In the genomic region with DNA sequence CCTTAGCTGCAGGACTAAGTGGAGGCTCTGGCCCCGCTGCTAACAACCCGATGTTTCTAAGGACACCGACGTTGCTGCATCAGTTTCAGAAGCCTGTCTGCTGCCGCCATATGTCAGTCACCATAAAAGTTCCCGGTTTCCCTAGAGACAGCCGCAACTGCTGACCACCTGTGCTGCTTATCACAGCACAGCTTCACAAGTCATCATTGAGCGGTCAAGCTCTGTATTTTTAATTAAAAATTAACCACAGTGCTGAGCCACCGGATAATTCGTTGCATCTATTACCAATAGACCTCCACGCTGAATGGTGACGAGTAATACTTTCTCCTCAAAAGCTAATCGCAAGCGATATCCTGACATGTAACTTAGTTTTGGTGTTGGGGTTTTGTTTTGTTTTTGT, we compare ENCODE assay signal across 17 mouse cellular contexts. TPM values are rescaled to one million over a fixed set of nuclear protein-coding genes. Genes with fewer than 3 reads are reported as not detected.
DNase-seq lines count a peak whose midpoint lies in the region; ATAC-seq and TF ChIP-seq lines count a peak whose summit lies in the region.
"Had no signal": no experiment of that assay in that cellular context is flagged by ENCODE, and none has a peak within 500 bp of the region (broad histone marks: within the 10 kb centered on the region; RNA-seq: fewer than 3 reads in every experiment).

No protein-coding gene starts in this region.

- H3K4me3 ChIP-seq in kidney, adult 2 months (ENCODE audit: insufficient read depth, low read depth, low read length): no peak overlapping the region
- no peak overlapping the region for H3K4me3 ChIP-seq in kidney, embryonic 16.5 days (ENCODE audit: low read length)
- no peak overlapping the region for H3K4me3 ChIP-seq in brown adipose tissue, adult 24 weeks (ENCODE audit: insufficient read depth, low read depth, low read length)
- no peak overlapping the region for H3K4me3 ChIP-seq in intestine, postnatal 0 days (ENCODE audit: low read depth, low read length)
- H3K4me3 ChIP-seq: embryonic facial prominence, embryonic 10.5 days; embryonic facial prominence, embryonic 12.5 days; forebrain, embryonic 13.5 days; forebrain, embryonic 15.5 days had no signal

- no peaks in the 10 kb centered on the region for H3K36me3 ChIP-seq in kidney, adult 2 months (ENCODE audit: control insufficient read depth, insufficient read depth, low read length)
- H3K36me3 ChIP-seq in kidney, embryonic 16.5 days (ENCODE audit: insufficient read depth, low read length): no peaks in the 10 kb centered on the region
- no peaks in the 10 kb centered on the region for H3K36me3 ChIP-seq in intestine, postnatal 0 days (ENCODE audit: control insufficient read depth, insufficient read depth)
- H3K36me3 ChIP-seq: embryonic facial prominence, embryonic 10.5 days; embryonic facial prominence, embryonic 12.5 days; forebrain, embryonic 15.5 days had no signal

- no peaks in the 10 kb centered on the region for H3K27me3 ChIP-seq in kidney, adult 2 months (replicated peaks; ENCODE audit: control insufficient read depth, insufficient read depth, low read length)
- H3K27me3 ChIP-seq in kidney, embryonic 16.5 days (ENCODE audit: insufficient read depth, low read length): no peaks in the 10 kb centered on the region
- H3K27me3 ChIP-seq in intestine, postnatal 0 days (replicated peaks; ENCODE audit: control insufficient read depth, insufficient read depth, low read length): no peaks in the 10 kb centered on the region
- H3K27me3 ChIP-seq: embryonic facial prominence, embryonic 12.5 days; forebrain, embryonic 13.5 days; forebrain, embryonic 15.5 days had no signal

- no peak for TF ChIP-seq POLR2A in kidney, adult 2 months (IDR thresholded peaks at IDR 0.05; ENCODE audit: low read depth, low read length)

- H3K27ac ChIP-seq in kidney, adult 2 months (ENCODE audit: insufficient read depth, low read depth, low read length): no peak overlapping the region
- H3K27ac ChIP-seq in kidney, embryonic 16.5 days (ENCODE audit: low read length): no peak overlapping the region
- H3K27ac ChIP-seq in brown adipose tissue, adult 24 weeks (replicated peaks; ENCODE audit: low read depth, low read length): peak overlapping the region; percentile 78; the same call in 1 of the 2 replicates
- no peak overlapping the region for H3K27ac ChIP-seq in intestine, postnatal 0 days (ENCODE audit: low read depth, low read length)
- H3K27ac ChIP-seq: embryonic facial prominence, embryonic 10.5 days; embryonic facial prominence, embryonic 12.5 days; forebrain, embryonic 13.5 days; forebrain, embryonic 15.5 days had no signal

- H3K4me2 ChIP-seq in kidney, embryonic 16.5 days (replicated peaks; ENCODE audit: low read depth, low read length): no peak overlapping the region
- 0 out of 2 replicates have a peak overlapping the region, but pooled peaks have one; percentile 1 for H3K4me2 ChIP-seq in intestine, postnatal 0 days (replicated peaks; ENCODE audit: low read depth)
- H3K4me2 ChIP-seq: embryonic facial prominence, embryonic 12.5 days; forebrain, embryonic 13.5 days; forebrain, embryonic 15.5 days had no signal

- DNase-seq in kidney, adult 2 months: peak; percentile 37
- DNase-seq in spleen, adult 12 weeks (ENCODE audit: low spot score): no peak
- DNase-seq: adrenal gland, adult 2 months; adrenal gland, postnatal 10 days; adrenal gland, postnatal 25 days; cerebellum, adult 11-12 months; cerebellum, adult 2 months; cerebellum, adult 9-10 months; cerebellum, postnatal 25 days; forebrain, postnatal 0 days had no signal

- peaks cover 14% of the 10 kb centered on the region for H3K4me1 ChIP-seq in kidney, adult 2 months (ENCODE audit: control insufficient read depth, insufficient read depth, low read length)
- H3K4me1 ChIP-seq in kidney, embryonic 16.5 days (ENCODE audit: insufficient read depth, low read length): no peaks in the 10 kb centered on the region
- H3K4me1 ChIP-seq in brown adipose tissue, adult 24 weeks (ENCODE audit: control insufficient read depth, insufficient read depth, insufficient read length, low read length): no peaks in the 10 kb centered on the region; the same call in 1 of the 2 replicates
- H3K4me1 ChIP-seq in intestine, postnatal 0 days (replicated peaks; ENCODE audit: control insufficient read depth, insufficient read depth, low read length): no peaks in the 10 kb centered on the region
- H3K4me1 ChIP-seq: embryonic facial prominence, embryonic 12.5 days; forebrain, embryonic 13.5 days; forebrain, embryonic 15.5 days had no signal

- 61% methylated on average over 14 of the region's 14 CpGs for WGBS in kidney, adult 2 months
- 81% methylated on average over 14 of the region's 14 CpGs for WGBS in kidney, embryonic 16.5 days
- WGBS in intestine, postnatal 0 days: 63% methylated on average over 14 of the region's 14 CpGs

- no peak overlapping the region for H3K9ac ChIP-seq in kidney, embryonic 16.5 days (replicated peaks; ENCODE audit: low read length)
- H3K9ac ChIP-seq in intestine, postnatal 0 days (ENCODE audit: low read depth, low read length): no peak overlapping the region
- H3K9ac ChIP-seq: embryonic facial prominence, embryonic 12.5 days; forebrain, embryonic 13.5 days; forebrain, embryonic 15.5 days; forebrain, postnatal 0 days had no signal

- no peak for TF ChIP-seq CTCF in kidney, adult 2 months (conservative IDR thresholded peaks at IDR 0.05; ENCODE audit: insufficient read depth, insufficient read length, low read depth, low read length)
- no peak for TF ChIP-seq CTCF in intestine, postnatal 0 days (IDR thresholded peaks at IDR 0.05; ENCODE audit: low read depth)

- ATAC-seq in kidney, embryonic 16.5 days (ENCODE audit: low FRiP score, low TSS enrichment): no peak
- ATAC-seq in intestine, postnatal 0 days: 0 out of 2 replicates have a peak, but pooled peaks have one; percentile 12
- ATAC-seq: forebrain, embryonic 13.5 days; forebrain, embryonic 15.5 days; forebrain, postnatal 0 days had no signal

- no peaks in the 10 kb centered on the region for H3K9me3 ChIP-seq in kidney, embryonic 16.5 days (ENCODE audit: low read length)
- H3K9me3 ChIP-seq in intestine, postnatal 0 days (ENCODE audit: control insufficient read depth): no peaks in the 10 kb centered on the region
- H3K9me3 ChIP-seq: embryonic facial prominence, embryonic 10.5 days; embryonic facial prominence, embryonic 12.5 days; forebrain, embryonic 15.5 days had no signal

RNA-seq across cellular contexts. Expression of gene Noct, which starts 19.4 kb away (rescaled TPM):
- polyA plus RNA-seq in kidney, adult 2 months (2012; rRNA removed): 8.1 and 9.4 TPM in 2 replicates
- 7.2 and 7.9 TPM in 2 replicates for polyA plus RNA-seq in kidney, embryonic 16.5 days (2015; fragmentation: Nextera tagmentation; extraction: Ambion mirVana)
- 16.9 and 38.8 TPM in 2 replicates for polyA plus RNA-seq in brown adipose tissue, adult 24 weeks (2012; ENCODE audit: insufficient read depth, insufficient read length, missing spikeins)
- polyA plus RNA-seq in intestine, postnatal 0 days (2015; fragmentation: Nextera tagmentation; extraction: Ambion mirVana): 11.3 and 12.0 TPM in 2 replicates
